Mouse (Mus musculus): ENCODE data around the gene Agap2.

Gene Agap2

GRCm38 (mm10) chr10:127076082-127076481 lies 998 bp downstream of the Agap2 start:
- DNase-seq (ENCODE audit: low spot score), result no peak

DNA sequence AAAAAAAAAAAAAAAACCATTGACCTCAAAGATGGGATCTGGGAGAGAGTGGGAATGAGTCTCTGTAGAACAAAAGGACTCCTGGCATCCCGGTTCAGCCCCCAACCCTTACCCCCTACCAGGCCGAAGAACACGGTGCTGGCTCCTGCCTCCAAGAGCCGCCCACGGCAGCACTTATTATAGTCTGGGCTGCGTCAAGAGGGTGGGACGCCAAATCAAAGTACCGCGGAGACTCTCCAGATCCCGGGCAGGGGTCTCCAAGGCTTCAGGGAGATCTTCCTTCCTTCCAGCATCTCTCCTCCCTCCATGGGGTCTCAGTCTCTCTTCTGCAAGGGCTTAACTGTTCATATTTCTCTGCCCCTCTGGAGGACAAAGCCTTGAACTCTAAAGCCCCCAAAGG lies 2.4 kb downstream of the Agap2 start:
- DNase-seq (ENCODE audit: low spot score), result no peak

DNA sequence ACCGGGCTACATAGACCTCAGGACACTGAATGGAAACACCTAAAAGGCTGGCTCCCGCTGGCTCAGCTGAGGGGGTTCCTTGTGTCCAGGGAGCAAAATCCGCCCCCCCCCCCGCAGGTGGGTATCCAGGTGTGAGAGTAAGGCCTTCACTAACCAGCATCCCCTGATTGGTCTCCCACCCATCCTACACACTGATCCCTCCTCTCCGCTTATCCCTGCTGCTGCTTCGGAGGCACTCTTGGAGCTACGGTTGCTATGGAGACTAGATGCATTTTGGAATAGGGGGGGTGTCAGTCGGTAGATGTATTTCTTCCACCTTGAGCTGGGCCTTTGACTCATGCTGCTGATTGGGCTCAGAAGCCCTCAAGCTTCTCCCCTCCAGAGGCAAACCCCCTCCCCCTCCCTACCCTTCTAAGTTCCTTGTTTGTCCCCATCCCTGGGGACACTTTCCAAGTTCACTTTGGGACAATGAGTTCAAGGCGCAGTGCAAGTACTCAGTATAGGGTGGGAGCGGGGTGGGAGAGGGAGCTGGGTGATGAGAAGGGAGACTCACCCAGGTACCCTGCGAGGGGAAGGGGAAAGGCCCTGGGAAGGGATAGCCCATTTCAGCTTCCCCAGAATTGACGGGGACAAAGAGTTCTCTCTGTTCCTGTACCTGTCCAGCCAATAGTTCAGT lies 3.1 kb downstream of the Agap2 start:
- no peak for DNase-seq (ENCODE audit: low spot score)

DNA sequence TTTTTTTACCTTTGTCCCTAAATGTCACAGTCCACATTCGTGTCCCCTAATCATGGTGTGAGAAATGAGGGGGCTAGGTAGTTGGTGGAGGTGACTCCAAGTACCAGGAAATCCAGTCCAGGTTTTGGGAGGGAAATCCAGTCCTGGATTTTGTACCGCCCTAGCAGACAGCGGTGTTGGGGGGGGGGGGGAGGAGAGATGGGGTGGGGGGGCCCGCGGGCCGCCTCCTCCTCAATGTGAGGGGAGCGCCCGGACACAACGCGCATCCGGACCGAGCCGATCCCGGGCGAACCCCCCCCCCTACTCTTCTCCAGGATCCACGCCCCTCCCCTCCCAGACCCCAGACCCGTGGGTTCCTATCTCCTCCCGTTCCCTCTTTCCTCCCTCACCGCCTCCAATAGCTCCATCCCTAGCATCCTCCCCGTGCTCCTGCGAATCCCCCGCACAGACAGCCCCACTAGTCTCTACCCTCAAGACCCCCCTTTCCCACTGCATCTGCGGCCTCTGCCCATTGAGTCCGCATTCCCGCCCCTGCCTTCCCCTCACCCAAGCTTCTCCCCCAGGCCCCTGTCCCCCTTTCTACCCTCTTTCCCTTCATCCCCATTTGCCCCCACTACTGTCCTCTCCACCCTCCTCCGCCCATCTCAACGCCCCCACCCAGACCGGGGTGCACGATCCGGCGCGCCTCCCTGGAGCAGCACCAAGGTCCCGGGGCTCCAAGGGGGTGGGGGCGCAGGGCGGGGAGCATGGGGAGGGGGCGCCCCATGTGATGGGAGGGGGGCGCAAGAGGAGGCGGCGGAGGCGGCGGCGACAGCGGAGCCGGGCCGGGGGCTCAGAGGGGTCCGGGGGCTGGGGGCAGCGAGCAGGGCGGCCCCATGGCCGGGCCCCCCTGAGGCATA lies 3.8 kb downstream of the Agap2 start:
- no peak for DNase-seq (ENCODE audit: low spot score)

GRCm38 (mm10) chr10:127079665-127080391 lies 4.7 kb downstream of the Agap2 start:
- no peak for DNase-seq (ENCODE audit: low spot score)

DNA sequence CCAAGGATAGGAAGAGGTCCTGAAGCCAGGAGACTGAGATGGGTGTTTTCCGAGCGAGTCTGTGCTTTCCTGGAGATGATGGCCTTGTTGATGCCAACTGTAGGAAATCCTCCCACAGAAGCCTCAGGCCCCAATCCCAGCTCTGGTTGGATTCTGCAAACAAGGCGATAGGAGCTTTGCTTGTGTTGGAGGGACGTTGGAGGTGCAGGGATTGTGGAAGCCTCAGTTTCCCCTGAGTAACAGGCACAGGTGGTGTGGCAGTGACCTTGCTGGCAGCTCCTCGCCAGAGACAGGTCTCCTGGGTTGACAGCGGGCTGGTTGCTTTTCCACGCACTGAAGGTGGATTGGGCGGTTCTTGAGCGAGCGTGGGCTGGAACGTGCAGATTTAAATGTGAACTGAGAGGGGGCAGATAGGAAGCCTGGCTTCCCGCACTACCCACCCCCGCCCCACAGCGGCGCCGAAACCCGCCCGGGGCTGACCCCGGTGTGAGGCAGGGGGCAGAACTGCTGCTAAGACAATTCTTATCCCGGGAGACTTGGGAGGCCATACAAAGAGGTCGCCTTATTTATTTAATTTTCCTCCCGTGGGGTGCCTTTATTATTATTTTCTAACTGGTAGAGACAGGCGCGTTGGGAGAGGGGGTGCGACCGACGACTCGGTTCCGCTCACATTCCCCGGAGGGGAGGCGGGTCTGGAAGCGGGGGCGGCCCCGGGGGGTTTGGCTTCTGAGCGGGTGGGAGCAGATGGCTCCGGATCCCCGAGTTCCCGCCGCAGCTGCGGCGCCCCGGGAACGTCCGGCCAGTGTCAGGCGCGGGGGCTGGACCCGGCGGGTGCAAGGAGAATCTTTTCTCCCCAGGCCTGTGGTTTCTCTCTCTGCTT lies 6.1 kb downstream of the Agap2 start:
- DNase-seq (ENCODE audit: low spot score), result no peak

- DNase-seq (ENCODE audit: low spot score), result no peak
These were observed 7.0 kb downstream of the Agap2 start for GRCm38 (mm10) chr10:127081996-127082620.

- DNase-seq (ENCODE audit: low spot score), result no peak
These were observed 8.3 kb downstream of the Agap2 start for GRCm38 (mm10) chr10:127083292-127083914.

DNA sequence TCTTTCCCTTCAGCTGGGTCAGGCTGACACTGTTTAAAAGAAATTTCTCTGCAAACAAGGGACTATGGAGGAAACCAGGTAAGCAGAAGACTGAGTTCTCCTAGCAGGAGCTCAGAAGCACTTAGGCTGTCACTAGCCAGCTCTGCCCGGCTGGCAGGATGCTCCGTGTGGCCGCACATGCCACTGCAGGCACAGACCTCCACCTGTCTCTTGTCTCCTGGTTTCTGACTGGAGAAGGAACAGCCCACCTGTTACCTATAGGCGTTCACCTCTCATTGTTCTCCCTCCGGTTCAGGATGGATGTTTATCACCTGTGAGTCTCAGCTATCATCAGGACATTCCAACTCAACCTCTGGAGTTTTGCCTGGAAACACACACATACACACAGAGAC lies 8.8 kb downstream of the Agap2 start:
- DNase-seq (ENCODE audit: low spot score), result no peak

DNA sequence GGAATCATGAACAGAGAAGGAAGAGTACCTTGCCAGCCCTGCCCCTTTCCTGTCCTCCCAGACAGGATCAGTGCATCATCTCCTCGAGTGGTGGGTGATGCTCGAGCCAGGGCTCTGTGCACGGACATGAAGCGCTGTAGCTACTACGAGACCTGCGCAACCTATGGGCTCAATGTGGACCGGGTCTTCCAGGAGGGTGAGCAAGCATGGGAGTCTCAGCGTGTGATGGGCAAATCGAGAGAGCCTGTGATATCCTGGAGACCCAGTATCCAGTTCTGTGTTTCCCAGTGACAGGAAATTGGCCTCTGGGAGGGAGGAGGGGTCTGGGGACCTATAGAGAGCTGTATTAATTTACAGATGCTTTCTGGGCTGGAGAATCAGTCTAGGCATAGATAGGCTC lies 10.0 kb downstream of the Agap2 start:
- DNase-seq (ENCODE audit: low spot score), result no peak

DNA sequence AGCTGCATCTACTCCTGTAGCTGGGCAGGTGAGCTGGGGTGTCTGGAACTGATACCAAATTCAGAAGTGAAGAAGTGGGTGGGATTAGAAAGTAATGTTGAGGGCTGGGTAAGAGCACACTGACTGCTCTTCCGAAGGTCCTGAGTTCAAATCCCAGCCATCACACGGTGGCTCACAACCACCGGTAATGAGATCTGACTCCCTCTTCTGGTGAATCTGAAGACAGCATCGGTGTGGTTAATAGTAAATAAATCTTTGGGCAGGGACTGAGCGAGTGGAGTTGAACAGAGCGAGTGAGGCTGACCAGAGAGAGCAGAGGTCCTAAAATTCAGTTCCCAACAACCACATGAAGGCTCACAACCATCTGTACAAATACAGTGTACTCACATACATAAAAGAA lies 10.5 kb downstream of the Agap2 start:
- no peak for DNase-seq (ENCODE audit: low spot score)

DNA sequence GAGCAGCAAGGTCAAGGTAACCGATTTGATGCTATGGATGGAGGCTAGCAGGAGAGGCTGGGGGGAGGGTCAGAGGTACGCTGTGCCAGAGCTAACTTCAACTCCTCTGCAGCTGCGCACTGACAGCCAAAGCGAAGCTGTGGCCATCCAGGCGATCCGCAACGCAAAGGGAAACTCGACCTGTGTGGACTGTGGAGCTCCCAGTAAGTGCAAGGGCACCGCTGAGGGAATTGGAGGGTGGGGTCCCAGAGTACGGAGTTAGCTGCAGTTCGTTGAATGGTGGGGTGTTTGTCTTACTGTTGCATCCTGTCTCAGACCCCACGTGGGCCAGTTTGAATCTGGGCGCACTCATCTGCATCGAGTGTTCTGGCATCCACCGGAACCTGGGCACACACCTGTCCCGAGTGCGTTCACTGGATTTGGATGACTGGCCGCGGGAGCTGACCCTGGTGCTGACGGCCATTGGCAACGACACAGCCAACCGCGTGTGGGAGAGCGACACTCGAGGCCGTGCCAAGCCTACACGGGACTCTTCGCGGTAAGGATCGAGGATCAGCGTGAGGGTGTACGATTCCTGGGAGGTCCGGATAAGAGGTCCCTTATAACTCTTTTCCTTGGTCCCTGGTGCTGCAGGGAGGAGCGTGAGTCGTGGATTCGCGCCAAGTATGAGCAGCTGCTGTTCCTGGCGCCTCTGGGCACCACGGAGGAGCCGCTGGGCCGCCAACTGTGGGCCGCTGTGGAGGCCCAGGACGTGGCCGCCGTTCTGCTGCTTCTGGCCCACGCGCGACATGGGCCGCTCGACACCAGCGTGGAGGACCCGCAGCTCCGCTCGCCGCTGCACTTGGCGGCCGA lies 15.7 kb downstream of the Agap2 start:
- peak; percentile 66 for DNase-seq (ENCODE audit: low spot score)

DNA sequence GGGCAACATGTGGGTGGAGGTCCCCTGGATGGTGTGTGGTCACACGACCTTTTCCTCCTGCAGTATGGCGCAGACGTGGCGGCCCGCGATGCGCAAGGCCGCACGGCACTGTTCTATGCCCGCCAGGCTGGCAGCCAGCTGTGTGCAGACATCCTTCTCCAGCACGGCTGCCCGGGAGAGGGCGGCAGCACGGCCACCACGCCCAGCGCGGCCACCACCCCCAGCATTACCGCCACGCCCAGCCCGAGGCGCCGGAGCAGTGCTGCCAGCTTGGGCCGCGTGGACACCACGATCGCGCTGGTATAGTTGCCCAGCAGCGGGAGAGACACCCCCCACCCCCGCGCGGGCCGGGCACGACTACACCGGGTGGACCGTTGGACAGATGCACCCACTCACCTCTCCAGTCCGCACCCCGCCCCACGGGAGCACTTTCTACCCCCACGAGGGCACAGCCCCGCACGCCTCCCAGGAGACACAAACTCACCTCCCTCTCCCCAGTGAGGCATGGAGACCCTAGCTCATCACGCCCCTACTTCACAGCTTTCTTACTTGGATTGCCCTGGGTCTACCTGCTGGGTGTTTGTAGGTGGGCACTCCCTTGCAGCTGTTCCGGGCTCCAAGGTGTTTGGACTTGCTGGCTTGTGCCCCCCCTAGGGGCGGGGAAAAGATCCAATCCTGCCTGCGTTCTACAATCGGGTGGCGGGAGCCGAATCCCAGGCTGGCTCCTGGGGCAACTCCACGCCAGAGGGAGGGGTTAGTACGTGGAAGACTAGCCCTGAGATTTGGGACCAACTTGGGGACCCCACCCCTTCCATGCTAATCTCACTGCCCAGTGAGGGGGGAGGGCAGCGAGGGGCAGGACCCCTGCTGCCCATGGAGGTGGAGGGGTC lies 16.7 kb downstream of the Agap2 start:
- peak; percentile 64 for DNase-seq (ENCODE audit: low spot score)

DNA sequence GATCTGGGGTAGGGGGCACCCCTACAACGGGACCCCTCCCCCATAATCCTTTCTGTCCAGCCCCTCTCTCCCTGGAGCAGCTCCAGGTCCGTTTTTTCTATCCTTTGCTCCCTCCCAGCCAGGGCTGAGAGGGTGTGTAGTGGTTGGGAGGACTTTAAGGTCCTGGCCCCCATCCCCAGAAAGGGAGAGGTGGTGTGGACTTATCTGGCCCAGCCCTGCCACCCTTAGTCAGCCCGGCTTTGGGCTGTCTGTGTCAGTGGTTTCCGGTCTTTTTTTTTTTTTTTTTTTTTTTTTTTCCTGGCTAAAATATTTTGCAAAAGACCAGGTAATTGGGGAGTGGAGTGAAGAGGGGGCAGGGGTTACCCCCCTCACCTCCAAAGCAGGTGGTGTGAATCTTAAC lies 17.7 kb downstream of the Agap2 start:
- no peak for DNase-seq (ENCODE audit: low spot score)

DNA sequence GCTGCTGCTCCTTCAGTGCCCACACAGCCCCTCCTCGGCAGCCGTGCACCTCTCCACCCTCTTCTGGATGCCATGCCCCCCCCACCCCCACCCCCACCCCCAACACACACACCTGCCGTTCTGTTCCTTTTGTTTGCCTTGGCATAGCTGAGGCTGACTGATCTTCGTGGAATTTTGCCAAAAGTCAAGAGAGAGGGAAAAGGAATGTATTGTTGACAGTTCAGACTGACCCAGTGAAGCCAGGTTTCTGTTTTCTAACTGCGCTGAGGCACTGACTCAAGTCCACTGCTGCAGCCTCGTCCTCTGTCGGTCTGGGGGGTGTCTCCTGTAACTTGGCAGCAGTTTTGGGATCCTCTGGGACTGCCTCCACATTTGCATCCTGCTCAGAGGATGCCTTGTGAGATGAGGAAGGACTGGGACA lies 19.3 kb downstream of the Agap2 start:
- no peak for DNase-seq (ENCODE audit: low spot score)

GRCm38 (mm10) chr10:127098514-127098913 lies 23.4 kb downstream of the Agap2 start:
- DNase-seq (ENCODE audit: low spot score), result no peak

GRCm38 (mm10) chr10:127099191-127099590 lies 24.1 kb downstream of the Agap2 start:
- DNase-seq (ENCODE audit: low spot score), result no peak

DNA sequence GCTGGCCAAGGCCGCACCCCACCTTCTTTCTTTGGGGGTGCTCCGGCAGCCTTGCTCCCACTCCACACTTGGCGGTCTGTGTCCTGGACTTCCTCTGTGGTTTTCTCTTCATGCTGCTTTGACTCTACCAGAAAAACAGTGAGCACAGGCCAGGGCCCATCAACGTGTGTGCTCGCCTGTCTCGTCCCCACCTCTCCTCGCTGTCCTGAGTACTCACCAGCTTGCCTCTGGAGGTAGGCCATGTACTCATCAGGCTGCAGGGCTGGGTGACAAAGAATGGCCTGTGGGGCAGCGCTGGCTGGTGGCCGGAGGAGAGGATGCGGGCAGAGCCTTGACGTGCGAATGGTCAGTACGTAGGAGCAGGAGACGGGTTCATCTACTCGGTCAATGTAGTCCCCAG lies 24.8 kb downstream of the Agap2 start:
- DNase-seq (ENCODE audit: low spot score), result no peak

GRCm38 (mm10) chr10:127100414-127100813 lies 25.3 kb downstream of the Agap2 start:
- no peak for DNase-seq (ENCODE audit: low spot score)
